Mouse (Mus musculus) heart, embryonic 12.5 days (tissue): ENCODE results near the gene Speg. TPM values are rescaled to one million over a fixed set of nuclear protein-coding genes. Genes with fewer than 3 reads are reported as not detected.

ENCODE experiments used
- ATAC-seq: fragments of 200-750 bp; cut with Nextera tagmentation; 2 replicates; pipeline ENCODE4 v1.8.0; 2017; ENCODE audit warnings: moderate TSS enrichment, moderate library complexity; ENCODE audit not compliant: insufficient number of reproducible peaks, low FRiP score
- H3K27ac ChIP-seq: fragments of 300-500 bp; sonication (generic); 2 replicates; pipeline ENCODE4 v1.5.1; 2016; ENCODE audit warnings: mild to moderate bottlenecking, moderate library complexity; ENCODE audit not compliant: poor library complexity, severe bottlenecking
- H3K27me3 ChIP-seq: fragments of 300-500 bp; sonication (generic); replicated peaks from 2 replicates; pipeline ENCODE4 v1.6.1; 2016; ENCODE audit warnings: mild to moderate bottlenecking, moderate library complexity
- H3K36me3 ChIP-seq: fragments of 300-500 bp; sonication (generic); 2 replicates; pipeline ENCODE4 v1.6.1; 2016; ENCODE audit warnings: mild to moderate bottlenecking, moderate library complexity
- H3K4me1 ChIP-seq: fragments of 300-500 bp; sonication (generic); replicated peaks from 2 replicates; pipeline ENCODE4 v1.6.1; 2016; ENCODE audit warnings: mild to moderate bottlenecking
- H3K4me2 ChIP-seq: fragments of 300-500 bp; sonication (generic); 2 replicates; pipeline ENCODE4 v1.6.1; 2016; ENCODE audit warnings: mild to moderate bottlenecking, moderate library complexity
- H3K4me3 ChIP-seq: fragments of 300-500 bp; sonication (generic); 2 replicates; pipeline ENCODE4 v1.5.1; 2016; ENCODE audit warnings: mild to moderate bottlenecking
- H3K9ac ChIP-seq: fragments of 300-500 bp; sonication (generic); 2 replicates; pipeline ENCODE4 v1.6.1; 2016; ENCODE audit warnings: mild to moderate bottlenecking, moderate library complexity
- H3K9me3 ChIP-seq: fragments of 300-500 bp; sonication (generic); replicated peaks from 2 replicates; pipeline ENCODE4 v1.6.1; 2016; ENCODE audit warnings: mild to moderate bottlenecking, moderate library complexity
- WGBS: fragments of 180-500 bp; shearing (Covaris S2); methylation state at CpG from one replicate; pipeline ENCODE4 v1.1.7; 2016; 5-methylcytosine and 5-hydroxymethylcytosine counted together
- polyA plus RNA-seq: library from polyadenylated mRNA; unstranded; fragments of >200 nt; fragmentation: Nextera tagmentation; extraction: Ambion mirVana; gene quantifications from 2 replicates; pipeline ENCODE4 v1.2.1, GENCODE M21; 2016

Speg gene
- polyA plus RNA-seq, 1 experiment from 2014 or later, result 61.5 TPM

DNA sequence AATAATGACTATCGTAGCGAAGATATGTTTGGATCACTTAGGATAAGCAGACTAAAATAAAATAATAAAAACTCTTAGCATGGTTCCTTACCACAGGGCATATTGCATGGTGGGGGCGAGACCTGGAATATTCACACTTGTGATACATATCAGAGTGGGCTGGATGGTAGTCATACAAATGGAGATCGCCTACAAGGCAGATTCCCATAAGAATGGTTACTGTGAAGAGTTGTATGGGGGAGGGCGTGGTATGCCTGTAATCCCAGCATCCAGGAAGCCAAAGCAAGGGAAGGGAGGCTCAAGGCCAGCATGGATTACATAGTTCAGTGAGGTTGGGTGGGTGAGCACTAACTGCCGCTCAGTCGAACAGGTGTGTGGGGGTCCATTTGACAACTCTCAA is 105.6 kb downstream of the Speg start:
- 72% methylated on average over 7 of the region's 7 CpGs for WGBS
- ATAC-seq, result no peak
- H3K4me1 ChIP-seq, result peaks cover 23% of the 10 kb centered on the region
- H3K9me3 ChIP-seq, result no peaks in the 10 kb centered on the region
- no peak overlapping the region for H3K4me3 ChIP-seq
- H3K27ac ChIP-seq, result no peak overlapping the region
- no peak overlapping the region for H3K9ac ChIP-seq
- H3K27me3 ChIP-seq, result peaks cover 70% of the 10 kb centered on the region
- H3K36me3 ChIP-seq, result peaks cover 16% of the 10 kb centered on the region
- H3K4me2 ChIP-seq, result no peak overlapping the region

Other genes starting within 250 kb of the Speg start
- 0.21 and 0.22 TPM in 2 replicates for gene Slc23a3, start 241.4 kb upstream of the Speg start, polyA plus RNA-seq
- 39.9 and 41.1 TPM in 2 replicates for gene Cnppd1, start 232.6 kb upstream of the Speg start, polyA plus RNA-seq
- gene Retreg2, start 232.5 kb upstream of the Speg start, polyA plus RNA-seq, result 36.3 and 40.5 TPM in 2 replicates
- gene Zfand2b, start 206.7 kb upstream of the Speg start, polyA plus RNA-seq, result 26.1 and 26.7 TPM in 2 replicates
- gene Abcb6, start 194.9 kb upstream of the Speg start, polyA plus RNA-seq, result 16.6 TPM in 2 replicates
- gene Ankzf1, start 183.1 kb upstream of the Speg start, polyA plus RNA-seq, result 26.7 and 29.3 TPM in 2 replicates
- gene Atg9a, start 183.1 kb upstream of the Speg start, polyA plus RNA-seq, result 33.6 and 35.4 TPM in 2 replicates
- 9.6 and 11.1 TPM in 2 replicates for gene Glb1l, start 164.5 kb upstream of the Speg start, polyA plus RNA-seq
- 78.0 and 83.1 TPM in 2 replicates for gene Stk16, start 164.5 kb upstream of the Speg start, polyA plus RNA-seq
- 34.1 and 38.0 TPM in 2 replicates for gene Tuba4a, start 155.4 kb upstream of the Speg start, polyA plus RNA-seq
- not detected in 2 replicates for gene A630095N17Rik, start 143.2 kb upstream of the Speg start, polyA plus RNA-seq
- gene Dnajb2, start 138.9 kb upstream of the Speg start, polyA plus RNA-seq, result 34.5 and 37.5 TPM in 2 replicates
- 0.69 and 0.96 TPM in 2 replicates for gene Ptprn, start 110.8 kb upstream of the Speg start, polyA plus RNA-seq
- not detected in 2 replicates for gene Resp18, start 96.9 kb upstream of the Speg start, polyA plus RNA-seq
- gene Dnpep, start 57.3 kb upstream of the Speg start, polyA plus RNA-seq, result 113 TPM in 2 replicates
- gene Des, start 15.0 kb upstream of the Speg start, polyA plus RNA-seq, result 500 and 521 TPM in 2 replicates
- gene Gmppa, start 60.6 kb downstream of the Speg start, polyA plus RNA-seq, result 67.7 and 69.1 TPM in 2 replicates
- 0.24 and 0.33 TPM in 2 replicates for gene Asic4, start 75.1 kb downstream of the Speg start, polyA plus RNA-seq
- gene Chpf, start 104.0 kb downstream of the Speg start, polyA plus RNA-seq, result 35.2 and 37.8 TPM in 2 replicates
- gene Tmem198, start 104.2 kb downstream of the Speg start, polyA plus RNA-seq, result 0.41 and 0.49 TPM in 2 replicates
- 137 and 147 TPM in 2 replicates for gene Obsl1, start 131.2 kb downstream of the Speg start, polyA plus RNA-seq
- 7.5 and 9.2 TPM in 2 replicates for gene Inha, start 131.8 kb downstream of the Speg start, polyA plus RNA-seq
- gene Stk11ip, start 146.2 kb downstream of the Speg start, polyA plus RNA-seq, result 20.5 and 20.9 TPM in 2 replicates
- 32.6 and 35.7 TPM in 2 replicates for gene Slc4a3, start 171.0 kb downstream of the Speg start, polyA plus RNA-seq